Mouse (Mus musculus): ENCODE data around the gene Edaradd.

The Edaradd gene

GRCm38 (mm10) chr13:12519955-12520584 lies at the start of gene Edaradd:
Edaradd (minus strand) TSS chr13:12520438.
- peak; percentile 51 to 57 for DNase-seq (ENCODE audit: low spot score in 2 of 2)

DNA sequence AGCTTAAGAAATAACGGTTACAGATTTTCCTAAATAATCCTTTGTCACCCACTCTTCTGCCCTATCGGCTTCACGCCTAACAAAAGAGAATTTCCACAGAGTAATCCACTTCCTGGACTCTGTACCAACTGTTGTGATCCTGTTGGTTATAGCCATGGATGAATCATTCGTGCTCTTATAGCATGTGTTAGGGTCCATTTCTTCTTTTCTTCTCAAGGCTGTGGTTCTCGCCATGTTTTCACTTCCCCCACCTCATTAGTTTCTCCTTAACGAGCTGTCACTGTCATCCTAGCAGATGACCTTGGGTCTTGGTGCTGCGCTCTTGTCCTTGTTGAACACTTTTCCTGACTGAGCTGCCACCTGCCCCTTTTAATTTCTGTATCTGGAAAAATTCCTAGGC lies 49.5 kb upstream of the Edaradd start:
- peak in 1 of 2 experiments; percentile 8 for DNase-seq (ENCODE audit: low spot score in 2 of 2)

- DNase-seq (ENCODE audit: low spot score in 2 of 2): no peak
Observed at GRCm38 (mm10) chr13:12568597-12569469, 48.6 kb upstream of the Edaradd start.

DNA sequence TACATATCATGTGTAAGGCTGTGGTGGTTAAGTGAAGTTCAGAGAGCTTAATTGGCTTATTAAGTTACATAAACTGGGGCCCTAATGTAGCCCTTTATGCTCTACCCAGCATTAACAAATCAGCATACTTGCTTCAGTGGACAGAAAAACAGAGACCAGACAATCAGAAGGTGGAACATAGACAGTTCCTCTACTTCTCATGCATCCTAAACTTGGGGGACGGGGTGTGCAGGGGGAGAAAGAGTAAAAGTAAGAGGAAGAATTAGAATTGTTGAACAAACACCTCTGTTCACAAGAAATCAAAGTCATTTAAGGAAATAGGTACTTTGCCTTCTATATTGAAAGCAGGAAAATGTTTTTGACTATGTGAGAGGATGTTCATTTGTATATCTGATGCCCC lies 47.7 kb upstream of the Edaradd start:
- DNase-seq (ENCODE audit: low spot score in 2 of 2): peak; percentile 13 to 29

DNA sequence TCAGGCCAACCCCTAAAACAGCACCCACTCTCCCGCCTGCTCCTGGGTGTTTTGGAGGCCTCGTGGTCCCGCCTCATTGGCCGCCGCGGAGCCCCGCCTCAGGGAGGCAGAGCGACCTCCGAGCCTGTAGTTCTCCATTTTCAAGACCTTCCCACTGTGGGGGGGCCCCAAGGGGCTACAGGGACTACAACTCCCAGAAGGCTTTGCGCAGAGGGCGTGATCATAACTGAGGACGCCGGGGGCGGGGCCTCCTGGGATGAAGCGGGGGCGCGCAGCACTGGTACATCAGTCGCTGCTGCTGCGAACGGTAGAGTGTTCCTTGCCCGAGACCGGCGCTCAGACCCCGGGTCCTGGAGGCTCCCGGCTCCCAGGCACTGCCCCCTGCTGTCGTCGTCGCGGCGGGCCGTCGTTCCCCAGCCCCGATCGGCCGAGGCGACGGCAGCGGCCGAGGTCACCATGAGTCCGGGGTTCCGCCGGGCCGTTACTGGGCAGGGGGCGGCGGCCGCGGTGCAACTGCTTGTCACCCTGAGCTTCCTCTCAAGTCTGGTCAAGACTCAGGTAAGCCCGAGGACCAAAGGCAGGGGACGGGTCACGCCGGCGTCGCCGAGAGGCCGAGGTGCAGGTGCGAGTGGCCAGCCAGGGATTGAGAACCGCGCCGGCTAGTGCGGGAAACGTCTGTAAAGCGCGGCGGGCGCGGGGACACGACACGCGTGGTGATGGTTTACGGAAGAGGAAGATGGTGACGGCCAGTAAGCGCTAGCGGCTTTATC lies 45.6 kb upstream of the Edaradd start, which contains the start of gene Ero1lb:
Ero1lb (plus strand) TSS at position 254 of the 770 bp plus-strand sequence.
- DNase-seq (ENCODE audit: low spot score in 2 of 2): peak; percentile 99

- peak; percentile 6 to 14 for DNase-seq (ENCODE audit: low spot score in 2 of 2)
Observed at GRCm38 (mm10) chr13:12562256-12562655, 42.0 kb upstream of the Edaradd start.

GRCm38 (mm10) chr13:12561729-12562128 lies 41.5 kb upstream of the Edaradd start:
- peak; percentile 72 to 85 for DNase-seq (ENCODE audit: low spot score in 2 of 2)

DNA sequence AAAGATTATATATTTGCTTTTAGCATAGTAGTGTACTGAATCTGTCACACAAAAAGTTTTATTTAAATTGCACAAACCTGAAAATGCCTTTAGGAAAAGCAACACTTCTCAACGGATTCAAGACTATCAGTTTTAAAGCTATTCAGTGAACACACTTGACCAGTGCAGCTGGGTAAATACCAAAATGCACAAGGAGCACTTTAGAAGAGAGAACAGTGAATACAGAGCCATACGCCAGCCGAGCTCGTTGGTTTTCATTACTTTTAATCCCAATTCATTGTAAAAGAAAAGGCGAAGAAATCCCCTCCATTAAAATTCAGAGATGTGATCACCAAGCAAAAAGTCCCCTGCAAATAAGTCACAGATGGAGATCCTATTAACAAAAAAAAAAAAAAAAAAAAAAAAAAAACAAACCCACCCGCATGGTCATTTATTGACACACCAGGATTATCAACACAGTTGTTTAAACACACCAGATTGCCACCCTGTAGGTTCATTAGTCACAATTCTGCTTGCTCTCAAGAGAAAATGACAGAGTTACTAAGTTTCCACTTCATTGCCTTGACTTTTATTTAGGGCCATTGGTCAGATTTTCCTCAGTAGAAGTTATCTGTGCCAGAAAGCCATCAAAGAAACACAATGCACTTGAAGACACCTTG lies 39.4 kb upstream of the Edaradd start:
- no peak for DNase-seq (ENCODE audit: low spot score in 2 of 2)

DNA sequence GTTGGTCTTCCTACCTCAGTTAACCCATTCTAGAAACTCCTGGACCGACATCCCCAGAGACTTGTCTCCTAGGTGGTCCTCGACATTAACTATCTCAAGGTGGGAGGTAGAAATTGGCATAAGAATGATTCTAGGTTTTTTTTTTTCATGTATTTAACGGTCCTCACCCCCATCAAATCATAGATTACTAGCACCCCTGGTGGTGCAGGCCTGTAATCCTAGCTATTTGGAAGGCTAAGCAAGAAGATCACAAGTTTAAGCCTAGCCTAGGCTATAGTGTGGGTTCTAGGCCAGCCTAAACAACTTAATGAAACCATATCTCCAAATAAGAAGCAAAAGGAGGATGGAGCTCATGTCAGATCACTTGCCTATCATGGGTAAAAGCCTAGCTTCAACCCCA lies 38.8 kb upstream of the Edaradd start:
- DNase-seq (ENCODE audit: low spot score in 2 of 2): no peak

GRCm38 (mm10) chr13:12554211-12554610 lies 34.0 kb upstream of the Edaradd start:
- DNase-seq (ENCODE audit: low spot score in 2 of 2): peak; percentile 44 to 68

DNA sequence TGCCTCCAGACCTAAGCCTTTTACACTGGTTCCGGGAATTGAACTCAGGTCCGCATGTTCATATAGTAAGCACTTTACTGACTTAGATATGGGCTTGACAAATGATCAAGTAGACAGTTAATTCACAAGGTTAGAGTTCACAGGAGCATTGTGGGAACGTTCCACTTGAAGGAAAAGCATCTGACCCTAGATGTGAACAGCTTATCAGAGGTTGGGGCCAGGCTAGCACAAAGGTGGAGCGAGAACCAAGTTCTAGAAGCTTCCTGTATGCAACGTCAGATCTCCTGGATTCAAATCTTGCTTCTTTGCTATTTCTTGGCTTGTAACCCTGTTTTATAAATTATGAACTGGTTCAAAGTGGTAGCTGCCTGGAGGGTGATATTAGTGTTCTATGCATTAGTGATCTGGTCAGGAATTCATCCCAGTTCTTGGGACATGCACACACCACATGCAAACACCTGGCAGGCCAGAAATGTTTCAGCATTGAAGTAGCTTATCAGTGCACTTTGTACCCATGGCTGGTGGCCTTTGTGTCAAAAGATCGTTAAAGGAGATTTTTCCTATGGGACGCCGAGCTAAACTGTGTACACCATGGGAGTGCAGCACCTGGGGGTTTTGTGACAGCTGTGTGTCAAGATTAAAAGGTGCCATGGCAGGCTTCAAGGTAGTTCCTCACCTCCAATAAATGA lies 23.8 kb upstream of the Edaradd start:
- DNase-seq (ENCODE audit: low spot score in 2 of 2): no peak

DNA sequence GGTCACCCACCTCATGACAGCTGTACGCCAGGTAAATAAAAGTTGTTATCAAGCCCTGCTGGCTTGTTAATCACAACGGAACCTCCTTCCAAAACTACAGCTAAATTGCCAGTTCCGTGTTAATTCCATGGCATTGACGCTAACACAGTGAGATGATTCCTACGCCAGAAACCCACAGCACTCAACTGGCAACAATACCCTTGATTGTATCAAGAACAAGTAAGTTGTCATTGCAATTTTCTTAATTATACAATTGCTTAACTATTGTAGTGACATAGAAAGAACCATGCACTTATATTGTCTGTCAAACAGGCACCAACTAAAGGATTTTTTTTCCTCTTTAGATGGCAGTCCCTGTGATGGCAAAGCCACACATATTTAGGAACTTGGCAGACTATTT lies 23.0 kb upstream of the Edaradd start:
- DNase-seq (ENCODE audit: low spot score in 2 of 2): no peak

DNA sequence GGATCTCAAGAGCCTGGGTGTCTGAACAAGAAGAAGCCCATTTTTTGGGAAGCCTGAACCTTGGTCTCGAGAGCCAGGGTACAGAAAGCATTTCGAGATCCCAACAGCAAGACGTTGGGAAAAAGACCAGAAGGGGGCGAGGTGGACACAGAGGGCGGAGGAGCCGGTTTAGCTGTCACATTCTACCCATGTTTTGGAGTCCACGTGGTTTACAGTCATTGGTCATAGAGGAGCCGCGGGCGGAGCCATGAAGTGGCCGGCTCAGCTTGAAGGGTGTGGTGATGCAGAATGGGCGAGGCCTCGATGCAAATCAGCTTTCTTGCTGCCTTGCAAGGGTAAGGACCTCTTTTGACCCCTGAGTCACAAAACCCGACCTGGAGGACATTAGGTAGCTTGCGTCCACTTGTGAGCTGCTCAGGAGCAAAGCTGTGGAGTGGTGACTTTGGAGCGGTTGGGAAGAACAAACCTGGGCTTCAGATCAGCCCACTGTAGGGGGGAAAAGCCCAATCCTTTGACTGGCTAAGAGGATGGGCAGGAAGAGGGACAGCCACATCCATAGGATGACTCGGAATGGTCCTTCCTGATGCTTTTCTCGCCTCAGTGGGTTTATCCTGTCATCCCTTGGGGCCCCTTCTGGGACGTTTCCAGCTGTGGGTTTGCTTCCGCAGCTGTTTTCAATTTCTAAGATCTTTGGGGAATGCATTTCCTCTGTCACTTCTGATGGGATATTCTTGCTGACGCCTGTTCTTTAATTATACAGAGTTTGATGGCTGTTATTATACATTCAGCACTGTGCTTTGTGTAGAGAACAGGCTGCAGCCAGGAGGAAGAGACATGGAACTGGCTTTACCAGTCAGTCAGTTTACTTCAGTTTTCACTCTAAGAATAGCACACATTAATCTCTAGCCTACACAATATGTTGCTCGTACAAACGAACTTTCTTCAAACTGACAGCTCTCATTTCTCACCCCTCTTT lies 22.1 kb upstream of the Edaradd start:
- DNase-seq (ENCODE audit: low spot score in 2 of 2): peak; percentile 78 to 81

- DNase-seq (ENCODE audit: low spot score in 2 of 2): peak; percentile 60 to 68
Observed at GRCm38 (mm10) chr13:12540119-12540518, 19.9 kb upstream of the Edaradd start.

DNA sequence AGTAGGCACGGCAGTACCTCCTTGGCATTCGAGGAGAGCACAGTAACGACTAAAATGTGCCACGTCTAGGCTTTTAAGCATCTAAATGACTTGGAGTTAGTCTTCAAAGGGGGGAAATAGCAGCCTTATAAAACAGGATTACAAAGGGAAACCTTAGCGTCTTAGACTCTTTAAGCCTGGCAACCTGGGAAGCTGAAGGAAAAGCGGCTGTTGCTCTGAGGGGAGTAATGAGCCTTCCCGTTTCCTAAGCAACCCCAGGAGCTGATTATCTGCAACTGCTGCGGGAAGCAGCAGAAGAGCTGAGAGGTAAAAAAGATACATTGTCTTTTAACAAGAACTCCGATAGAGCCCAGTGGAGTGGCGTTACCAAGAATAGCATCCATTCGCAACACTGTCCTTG lies 19.5 kb upstream of the Edaradd start:
- no peak for DNase-seq (ENCODE audit: low spot score in 2 of 2)

DNA sequence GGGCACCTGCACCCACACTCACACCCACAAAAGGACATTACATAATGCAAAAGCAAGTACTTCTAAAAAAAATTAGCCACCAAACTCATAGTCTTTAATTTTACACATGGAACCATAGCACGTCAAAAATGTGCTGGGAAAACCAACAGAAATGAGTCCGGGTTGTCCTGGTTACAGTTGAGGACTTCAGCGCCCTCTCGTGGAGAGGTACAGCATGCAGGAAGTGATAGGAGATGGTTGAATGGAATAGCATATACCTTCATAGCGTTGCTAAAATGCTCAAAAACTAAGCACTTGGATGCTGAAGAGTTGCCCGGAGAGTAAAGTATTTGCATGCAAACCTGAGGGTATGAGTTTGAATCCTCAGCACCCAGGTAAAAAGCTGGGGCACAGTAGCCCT lies 17.7 kb upstream of the Edaradd start:
- DNase-seq (ENCODE audit: low spot score in 2 of 2): peak; percentile 63 to 73

DNA sequence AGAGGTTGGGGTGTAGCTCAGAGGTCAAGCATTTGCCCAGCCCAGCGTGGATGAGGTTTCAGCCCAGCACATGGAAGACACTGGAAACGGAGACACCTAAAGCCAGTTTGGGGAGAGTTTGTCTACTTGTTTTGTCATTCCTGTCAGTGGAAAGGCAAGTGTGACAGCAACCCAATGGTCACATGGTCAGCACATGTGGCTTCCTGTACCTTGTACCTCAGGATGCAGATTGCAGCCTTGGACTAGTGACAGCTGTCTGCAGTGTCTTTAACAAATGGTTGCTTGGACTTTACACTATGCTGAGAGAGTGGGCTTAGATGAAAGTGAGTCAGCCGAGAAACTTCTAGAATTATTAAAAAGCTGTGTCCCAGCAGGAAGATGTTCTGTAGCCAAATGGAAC lies 14.4 kb upstream of the Edaradd start:
- DNase-seq (ENCODE audit: low spot score in 2 of 2): no peak

DNA sequence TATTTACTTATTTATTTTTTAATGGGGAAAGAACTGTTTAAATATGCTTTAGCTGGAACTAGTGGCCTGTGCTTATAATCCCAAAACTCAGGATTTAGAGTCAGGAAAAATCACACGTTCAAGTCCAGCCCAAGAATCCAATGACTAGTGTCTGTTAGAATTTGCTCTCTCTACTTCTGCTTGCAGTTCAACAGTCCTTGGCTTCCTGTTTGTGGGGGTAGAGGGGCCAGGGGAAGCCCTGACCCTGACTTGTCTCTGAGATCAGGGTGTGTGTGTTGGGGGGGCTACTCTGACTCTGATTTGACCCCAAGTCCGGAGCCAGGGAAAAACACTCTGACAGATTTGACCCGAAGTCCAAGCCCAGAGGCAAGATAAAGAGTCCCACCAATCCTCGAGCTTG lies 5.4 kb upstream of the Edaradd start:
- peak in 1 of 2 experiments; percentile 33 for DNase-seq (ENCODE audit: low spot score in 2 of 2)

- peak; percentile 62 to 67 for DNase-seq (ENCODE audit: low spot score in 2 of 2)
Observed at GRCm38 (mm10) chr13:12522346-12522745, 2.1 kb upstream of the Edaradd start.

DNA sequence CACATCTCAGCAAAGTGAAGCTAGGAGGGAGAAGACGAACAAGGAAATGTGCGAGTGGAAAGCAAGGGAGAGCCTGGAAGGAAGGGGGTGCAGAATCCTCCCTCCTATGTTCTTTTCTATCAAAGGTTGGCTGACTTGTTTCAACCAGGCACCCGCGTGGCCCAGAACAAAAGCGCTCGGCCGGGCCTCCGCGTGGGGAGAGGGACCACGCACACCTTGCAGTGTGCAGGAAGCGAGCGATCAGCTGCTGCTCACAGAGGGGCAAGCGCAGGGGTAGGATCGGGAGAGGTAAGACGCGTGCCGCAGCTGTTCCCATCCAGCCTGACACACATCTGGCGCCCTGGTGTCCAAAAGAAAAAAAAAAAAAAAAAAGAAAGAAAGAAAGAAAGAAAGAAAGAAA lies 867 bp downstream of the Edaradd start:
- peak in 1 of 2 experiments; percentile 31 for DNase-seq (ENCODE audit: low spot score in 2 of 2)

Measured in spleen, postnatal 36 days (tissue).